Mouse (Mus musculus) left cerebral cortex, postnatal 10 days (tissue): ENCODE measurements around the gene Ldb1. TPM values are rescaled to one million over a fixed set of nuclear protein-coding genes. Genes with fewer than 3 reads are reported as not detected.

Experiments
- DNase-seq, 2 experiments: peaks; one replicate each; pipeline ENCODE4 v3.0.0; 2021 to 2022; ENCODE audit warnings: low spot score in 2 of 2, mixed read lengths in 1 of 2; ENCODE audit errors: extremely low spot score in 1 of 2
- intact Hi-C: fragments of 180-260 bp; cut with DNase I; formaldehyde crosslinking; loops from one replicate; pipeline ENCODE4 v1.15.1; 2025
- total RNA-seq, 2 experiments: library from RNA; stranded (reverse); gene quantifications; 2 replicates each; pipeline ENCODE4 v1.2.3; 2021

Ldb1 gene
- total RNA-seq, 2 experiments from 2014 or later = 99.7 to 101 TPM

DNA sequence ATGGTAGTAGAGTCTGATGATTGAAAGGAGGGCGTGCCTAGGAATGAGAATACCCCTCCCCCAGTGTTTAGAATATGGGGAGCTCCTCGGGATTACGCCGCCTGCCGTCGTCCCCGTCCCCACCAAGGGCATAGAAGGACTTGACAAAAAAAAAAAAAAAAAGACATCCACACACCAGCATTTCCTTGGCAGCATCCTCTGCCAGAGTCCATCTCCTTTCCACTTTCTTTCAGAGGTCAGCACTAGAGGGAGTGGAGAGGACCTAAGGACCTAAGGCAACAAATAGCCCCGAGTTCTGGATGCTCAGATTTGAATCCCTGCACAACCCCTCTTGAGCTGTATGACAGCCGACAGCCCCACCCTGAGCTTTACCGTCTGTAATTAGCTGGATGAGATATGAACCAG is 1.6 kb upstream of the Ldb1 start:
- intact Hi-C loops = no loop called here
- DNase-seq = peak in 1 of 2 experiments; percentile 36

DNA sequence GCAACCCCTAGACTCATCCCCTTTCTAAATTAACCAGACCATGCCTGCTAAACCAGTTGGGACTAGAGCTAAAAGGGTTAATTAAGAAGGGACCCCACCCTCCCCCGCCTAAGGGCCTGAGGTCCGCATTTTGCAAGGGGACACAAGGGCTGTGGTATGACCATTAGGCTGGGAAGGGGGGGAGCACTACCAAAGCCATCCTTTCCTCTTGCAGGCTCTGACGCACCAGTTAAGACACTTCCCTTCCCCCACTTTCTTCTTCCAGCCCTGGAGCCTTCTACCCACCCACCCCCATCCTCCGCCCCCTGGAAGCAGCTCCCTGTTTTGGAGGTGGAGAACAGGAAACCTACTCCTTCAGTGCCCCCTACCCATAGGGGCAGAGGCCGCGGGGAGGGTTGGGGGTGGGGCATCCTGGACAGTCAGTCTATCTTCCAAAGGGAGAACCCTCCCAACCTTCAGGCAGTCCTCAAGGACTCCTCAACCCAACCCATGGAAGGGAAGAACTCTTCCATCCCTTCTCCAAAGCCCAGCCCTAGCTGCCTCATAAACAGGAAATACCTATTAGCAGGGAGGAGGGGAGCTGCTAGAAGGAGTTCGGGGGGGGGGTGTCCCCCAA is 790 bp upstream of the Ldb1 start:
- intact Hi-C loops = no loop called here
- DNase-seq = peak in 1 of 2 experiments; percentile 76

- intact Hi-C loops = no loop called here
- DNase-seq = peak in 1 of 2 experiments; percentile 23
Observed at GRCm38 (mm10) chr19:46044271-46044992, 582 bp downstream of the Ldb1 start, which contains the start of gene Pprc1. Gene Pprc1, plus strand, starts transcription at chr19:46044886.

- intact Hi-C loops = no loop called here
- peak in 1 of 2 experiments; percentile 36 for DNase-seq
Observed at GRCm38 (mm10) chr19:46043380-46043779, 1.6 kb downstream of the Ldb1 start.

GRCm38 (mm10) chr19:46042476-46043011 is 2.5 kb downstream of the Ldb1 start:
- intact Hi-C loops = no loop called here
- DNase-seq = peak in 1 of 2 experiments; percentile 63

GRCm38 (mm10) chr19:46041933-46042475 is 3.0 kb downstream of the Ldb1 start:
- peak; percentile 79 to 92 for DNase-seq
- intact Hi-C loops = no loop called here

GRCm38 (mm10) chr19:46041299-46041932 is 3.6 kb downstream of the Ldb1 start:
- DNase-seq = no peak
- intact Hi-C loops = no loop called here

GRCm38 (mm10) chr19:46040149-46040902 is 4.7 kb downstream of the Ldb1 start:
- DNase-seq = no peak
- intact Hi-C loops = no loop called here

GRCm38 (mm10) chr19:46039478-46039877 is 5.5 kb downstream of the Ldb1 start:
- intact Hi-C loops = no loop called here
- DNase-seq = peak; percentile 64 to 94

DNA sequence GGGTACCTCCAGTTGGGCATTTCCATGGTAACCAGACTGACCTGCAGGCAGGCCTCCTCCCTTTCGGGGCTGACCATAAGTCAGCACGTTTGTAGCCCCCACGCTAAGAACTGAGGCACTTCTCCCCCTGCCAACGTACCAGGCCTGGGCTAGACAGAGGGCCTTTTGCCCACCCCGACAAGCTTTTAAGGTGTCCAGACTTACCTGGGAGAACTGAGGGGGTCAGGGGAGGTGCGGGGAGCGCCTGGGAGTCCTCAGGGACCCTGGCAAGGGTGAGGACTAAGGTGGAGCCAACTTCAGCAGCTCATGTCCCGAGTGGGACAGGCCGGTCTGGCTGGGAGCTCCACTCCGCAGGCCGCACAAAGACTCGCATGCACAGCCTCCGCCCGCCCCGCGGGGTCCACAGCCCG is 6.2 kb downstream of the Ldb1 start:
- intact Hi-C loops = no loop called here
- peak in 1 of 2 experiments; percentile 41 for DNase-seq

GRCm38 (mm10) chr19:46037925-46038850 is 6.8 kb downstream of the Ldb1 start:
- intact Hi-C loops = no loop called here
- DNase-seq = peak in 1 of 2 experiments; percentile 37

GRCm38 (mm10) chr19:46037243-46037924 is 7.6 kb downstream of the Ldb1 start:
- intact Hi-C loops = no loop called here
- DNase-seq = peak in 1 of 2 experiments; percentile 36

GRCm38 (mm10) chr19:46036477-46037242 is 8.4 kb downstream of the Ldb1 start:
- no peak for DNase-seq
- intact Hi-C loops = no loop called here

DNA sequence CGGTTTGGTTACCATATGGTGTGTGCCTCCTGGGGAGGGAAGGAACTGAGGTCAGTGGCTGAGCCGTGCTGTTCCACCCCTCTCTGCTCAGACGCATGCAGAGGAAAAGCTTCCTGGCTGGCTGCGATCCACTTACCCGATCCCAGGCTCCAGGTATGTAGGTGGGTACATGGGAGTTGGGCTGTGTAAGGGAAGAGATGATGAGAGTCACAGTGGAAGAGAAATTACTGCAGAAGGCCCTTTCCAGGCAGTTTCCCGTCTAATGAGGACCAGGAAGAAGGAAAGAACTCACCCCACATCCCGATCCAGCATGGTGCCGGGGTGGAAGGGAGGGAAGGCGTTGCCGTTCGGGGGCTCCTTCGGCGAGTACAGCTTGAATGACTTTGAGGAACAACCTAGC is 9.0 kb downstream of the Ldb1 start:
- intact Hi-C loops = no loop called here
- DNase-seq = no peak

GRCm38 (mm10) chr19:46033911-46034310 is 11.1 kb downstream of the Ldb1 start:
- intact Hi-C loops = no loop called here
- no peak for DNase-seq

GRCm38 (mm10) chr19:46032731-46033510 is 12.1 kb downstream of the Ldb1 start:
- intact Hi-C loops = no loop called here
- DNase-seq = peak in 1 of 2 experiments; percentile 43
